Mouse (Mus musculus) spleen, adult 2 months (tissue): ENCODE results near the gene Hist1h2bb.

Source experiments
- CTCF ChIP-seq: fragments of 200-500 bp; IDR thresholded peaks from 2 replicates; pipeline ENCODE4 v1.5.1; 2011; ENCODE audit warnings: mild to moderate bottlenecking, inconsistent platforms; ENCODE audit not compliant: insufficient read depth, insufficient read length, insufficient replicate concordance; ENCODE audit errors: extremely low read depth
- POLR2A ChIP-seq: fragments of 200-500 bp; IDR thresholded peaks from 2 replicates; pipeline ENCODE4 v1.6.1; 2011; ENCODE audit warnings: low read depth, low read length, inconsistent platforms

- TF ChIP-seq POLR2A: no peak
- TF ChIP-seq CTCF: no peak
Observed at GRCm38 (mm10) chr13:23740256-23740840, 6.2 kb upstream of the Hist1h2bb start.
